In genomic region chr3:144723455-144723854, GRCm38 (mm10) we compare ENCODE assay signal across 8 mouse cellular contexts. TPM values are rescaled to one million over a fixed set of nuclear protein-coding genes. Genes with fewer than 3 reads are reported as not detected.
DNase-seq lines count a peak whose midpoint lies in the region; ATAC-seq and TF ChIP-seq lines count a peak whose summit lies in the region.

No protein-coding gene starts in this region.

- no peaks in the 10 kb centered on the region for H3K27me3 ChIP-seq in heart, embryonic 12.5 days (replicated peaks)

- 43% methylated on average over 4 of the region's 4 CpGs for WGBS in heart, embryonic 12.5 days

- no peaks in the 10 kb centered on the region for H3K9me3 ChIP-seq in heart, embryonic 12.5 days (replicated peaks)

- TF ChIP-seq CTCF in cortical plate, adult 2 months (IDR thresholded peaks at IDR 0.05; ENCODE audit: extremely low read depth, insufficient read depth, low read length), result peak; percentile 71

- H3K27ac ChIP-seq in heart, embryonic 12.5 days (ENCODE audit: poor library complexity, severe bottlenecking), result no peak overlapping the region
- H3K27ac ChIP-seq in cortical plate, adult 2 months (ENCODE audit: insufficient read depth, low read length), result no peak overlapping the region

- H3K4me2 ChIP-seq in heart, embryonic 12.5 days, result no peak overlapping the region

- H3K9ac ChIP-seq in heart, embryonic 12.5 days, result no peak overlapping the region

- no peak overlapping the region for H3K4me3 ChIP-seq in heart, embryonic 12.5 days
- H3K4me3 ChIP-seq in cortical plate, adult 2 months (ENCODE audit: insufficient read depth, low read length), result no peak overlapping the region

- H3K36me3 ChIP-seq in heart, embryonic 12.5 days, result no peaks in the 10 kb centered on the region

- no peak for ATAC-seq in heart, embryonic 12.5 days (ENCODE audit: insufficient number of reproducible peaks, low FRiP score)

- TF ChIP-seq POLR2A in cortical plate, adult 2 months (IDR thresholded peaks at IDR 0.05; ENCODE audit: extremely low read depth, insufficient read depth, low read length), result no peak

- DNase-seq in heart, adult 11 months, result peak; percentile 96
- peak; percentile 51 for DNase-seq in 416B (ENCODE audit: low read depth)
- DNase-seq in T-cell, adult 2 months (ENCODE audit: low spot score), result peak; percentile 22
- peak; percentile 72 for DNase-seq in kidney, postnatal 10 days
- DNase-seq in lung, postnatal 36 days, result peak; percentile 79
- DNase-seq in thymus, postnatal 36 days, result peak; percentile 42 to 63

- peaks cover 10% of the 10 kb centered on the region for H3K4me1 ChIP-seq in heart, embryonic 12.5 days (replicated peaks)
- H3K4me1 ChIP-seq in cortical plate, adult 2 months (ENCODE audit: control insufficient read depth, insufficient read depth, low read length), result peaks cover 3% of the 10 kb centered on the region

RNA-seq across cellular contexts. Expression of gene Sh3glb1, which starts 3.3 kb away (rescaled TPM):
- 145 and 147 TPM in 2 replicates for polyA plus RNA-seq in heart, embryonic 12.5 days (2016; fragmentation: Nextera tagmentation; extraction: Ambion mirVana)
- 25.8 and 27.3 TPM in 2 replicates for polyA plus RNA-seq in cortical plate, adult 2 months (2012; rRNA removed)

RNA-seq across cellular contexts. Expression of gene Clca3a1, which starts 37.3 kb away (rescaled TPM):
- 22.1 and 24.1 TPM in 2 replicates for polyA plus RNA-seq in heart, embryonic 12.5 days (2016; fragmentation: Nextera tagmentation; extraction: Ambion mirVana)
- 0.33 and 0.40 TPM in 2 replicates for polyA plus RNA-seq in cortical plate, adult 2 months (2012; rRNA removed)

Comparison
In these comparisons a context has a peak if more than half of its experiments do, and no peak if none do; other contexts are left out.
1. DNase-seq: peak in every context shown above with its lines; median percentile 96 in heart, adult 11 months; 79 in lung, postnatal 36 days; 72 in kidney, postnatal 10 days; 52 in thymus, postnatal 36 days; 51 in 416B; 22 in T-cell, adult 2 months.
2. RNA of gene Clca3a1, which starts 37.3 kb away (polyA plus RNA-seq): 22.1 to 24.1 TPM in heart, embryonic 12.5 days; 0.33 to 0.40 TPM in cortical plate, adult 2 months; every median in the first group is over 10 times any median in the second.